Mouse (Mus musculus) embryonic facial prominence, embryonic 11.5 days (tissue): ENCODE results near the gene Tnnt3. TPM values are rescaled to one million over a fixed set of nuclear protein-coding genes. Genes with fewer than 3 reads are reported as not detected.

Source experiments
- ATAC-seq: fragments of 200-750 bp; cut with Nextera tagmentation; replicated peaks from 2 replicates; pipeline ENCODE4 v1.8.0; 2017; ENCODE audit warnings: low read depth; ENCODE audit not compliant: insufficient number of reproducible peaks, low FRiP score, low TSS enrichment
- DNase-seq: peaks from one replicate; pipeline ENCODE4 v3.0.0-alpha.2; 2015; ENCODE audit warnings: low spot score
- H3K27ac ChIP-seq: fragments of 300-500 bp; sonication (generic); replicated peaks from 2 replicates; pipeline ENCODE4 v1.5.1; 2014; ENCODE audit warnings: mild to moderate bottlenecking, low read depth, low read length, control low read depth
- H3K27me3 ChIP-seq: fragments of 300-500 bp; sonication (generic); 2 replicates; pipeline ENCODE4 v1.6.1; 2014; ENCODE audit warnings: mild to moderate bottlenecking, low read length, moderate library complexity, mixed read lengths; ENCODE audit not compliant: control insufficient read depth, insufficient read depth
- H3K36me3 ChIP-seq: fragments of 300-500 bp; sonication (generic); replicated peaks from 2 replicates; pipeline ENCODE4 v1.6.1; 2014; ENCODE audit warnings: low read depth, mild to moderate bottlenecking, low read length, moderate library complexity, mixed read lengths; ENCODE audit not compliant: control insufficient read depth, insufficient read depth
- H3K4me1 ChIP-seq: fragments of 300-500 bp; sonication (generic); 2 replicates; pipeline ENCODE4 v1.6.1; 2014; ENCODE audit warnings: low read length, mixed read lengths; ENCODE audit not compliant: control insufficient read depth, insufficient read depth
- H3K4me2 ChIP-seq: fragments of 300-500 bp; sonication (generic); 2 replicates; pipeline ENCODE4 v1.6.1; 2014; ENCODE audit warnings: low read depth, mild to moderate bottlenecking, control low read depth, low read length, moderate library complexity
- H3K4me3 ChIP-seq: fragments of 300-500 bp; sonication (generic); 2 replicates; pipeline ENCODE4 v1.5.1; 2014; ENCODE audit warnings: low read depth, low read length, control low read depth
- H3K9ac ChIP-seq: fragments of 300-500 bp; sonication (generic); replicated peaks from 2 replicates; pipeline ENCODE4 v1.6.1; 2014; ENCODE audit warnings: mild to moderate bottlenecking, control low read depth, low read length
- H3K9me3 ChIP-seq: fragments of 300-500 bp; sonication (generic); replicated peaks from 2 replicates; pipeline ENCODE4 v1.6.1; 2016; ENCODE audit warnings: mild to moderate bottlenecking, low read length, inconsistent platforms, mixed read lengths; ENCODE audit not compliant: control insufficient read depth
- WGBS: fragments of 180-500 bp; shearing (Covaris S2); extraction: QIAGEN DNeasy Blood & Tissue Kit; methylation state at CpG from one replicate; pipeline ENCODE4 v1.1.7; 2014; 5-methylcytosine and 5-hydroxymethylcytosine counted together
- polyA plus RNA-seq: library from polyadenylated mRNA; unstranded; fragments of >200 nt; fragmentation: Nextera tagmentation; extraction: Ambion mirVana; gene quantifications from 2 replicates; pipeline ENCODE4 v1.2.1, GENCODE M21; 2014

Tnnt3 gene
- polyA plus RNA-seq, 1 experiment from 2014 or later: 2.8 TPM

DNA sequence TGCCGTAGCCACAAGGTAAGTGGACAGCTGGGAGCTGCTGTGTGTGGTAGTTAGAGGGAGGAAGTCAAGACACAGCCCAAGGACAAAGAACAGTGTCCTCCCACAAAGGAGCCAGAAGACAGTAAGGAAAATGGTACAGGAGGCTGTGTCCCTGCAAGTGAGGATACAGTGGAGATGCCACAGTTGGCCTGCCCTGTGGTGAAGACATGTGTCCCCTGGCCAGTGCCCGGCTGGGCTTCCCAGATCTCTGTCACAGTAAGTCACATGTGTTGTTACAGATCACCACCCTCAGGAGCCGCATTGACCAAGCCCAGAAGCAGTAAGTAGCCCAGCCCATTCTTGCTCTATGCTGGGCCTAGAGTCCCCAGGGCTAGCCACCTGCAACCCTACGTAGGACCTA lies 15.4 kb downstream of the Tnnt3 start:
- H3K4me3 ChIP-seq: no peak overlapping the region
- DNase-seq (no peak), ATAC-seq (no peak)
- H3K4me2 ChIP-seq: no peak overlapping the region
- H3K4me1 ChIP-seq: peaks cover 21% of the 10 kb centered on the region
- no peaks in the 10 kb centered on the region for H3K9me3 ChIP-seq
- H3K36me3 ChIP-seq: no peaks in the 10 kb centered on the region
- H3K27ac ChIP-seq: no peak overlapping the region
- H3K27me3 ChIP-seq: no peaks in the 10 kb centered on the region
- no peak overlapping the region for H3K9ac ChIP-seq
- WGBS: 77% methylated on average over 4 of the region's 4 CpGs

DNA sequence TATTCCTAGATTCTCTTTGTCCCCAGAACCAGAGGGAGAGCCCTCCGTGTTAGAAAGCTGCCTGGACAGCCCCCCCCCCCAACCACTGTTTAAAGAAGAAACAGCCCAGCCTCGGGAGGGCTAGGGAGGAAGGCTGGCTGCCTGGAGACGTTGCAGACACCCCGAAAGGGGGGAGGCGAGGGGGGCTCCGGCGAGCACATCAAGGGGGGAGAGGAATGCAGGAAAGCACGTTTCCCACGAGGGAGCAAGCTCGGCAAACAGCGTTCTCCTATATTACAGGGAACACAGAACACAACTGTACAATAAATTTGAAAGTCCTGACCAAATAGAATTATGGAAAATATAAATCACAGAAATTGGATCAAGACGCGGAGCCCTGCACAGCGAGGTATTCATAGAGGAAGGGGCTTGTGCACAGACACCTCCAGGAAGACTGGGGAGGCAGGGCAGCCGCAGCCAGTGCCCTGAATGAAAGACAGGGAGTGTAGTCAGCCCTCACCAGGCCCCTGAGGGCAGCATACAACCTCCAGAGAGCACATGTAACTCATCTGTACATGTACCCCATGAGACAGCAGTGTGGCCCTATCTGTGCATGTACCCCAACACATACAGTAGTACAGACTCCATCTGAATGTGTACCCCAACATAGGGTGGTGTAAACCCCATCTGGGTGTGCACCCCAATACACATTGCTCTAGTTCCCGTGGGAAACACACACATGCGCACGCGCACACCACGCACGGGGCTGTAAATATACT lies 17.8 kb downstream of the Tnnt3 start:
- Histone ChIP-seq H3K4me3 (0 out of 2 replicates have a peak overlapping the region, but pooled peaks have one; percentile 1), H3K36me3 (no peaks in the 10 kb centered on the region), H3K27me3 (no peaks in the 10 kb centered on the region), H3K4me2 (peak overlapping the region; percentile 23; the same call in 1 of the 2 replicates), H3K27ac (peak overlapping the region; percentile 84), H3K4me1 (peaks cover 13% of the 10 kb centered on the region), H3K9me3 (no peaks in the 10 kb centered on the region), H3K9ac (peak overlapping the region; percentile 53)
- peak; percentile 72 for DNase-seq
- 38% methylated on average over 21 of the region's 21 CpGs for WGBS
- ATAC-seq: peak; percentile 68

GRCm38 (mm10) chr7:142517531-142517930 lies 18.9 kb downstream of the Tnnt3 start:
- Histone ChIP-seq H3K9ac (no peak overlapping the region), H3K27me3 (no peaks in the 10 kb centered on the region), H3K4me1 (peaks cover 13% of the 10 kb centered on the region), H3K27ac (no peak overlapping the region), H3K9me3 (no peaks in the 10 kb centered on the region), H3K4me3 (no peak overlapping the region), H3K4me2 (no peak overlapping the region), H3K36me3 (no peaks in the 10 kb centered on the region)
- ATAC-seq (no peak), DNase-seq (no peak)
- WGBS: 86% methylated on average over 3 of the region's 3 CpGs

- no peak for DNase-seq
- H3K27me3 ChIP-seq: no peaks in the 10 kb centered on the region
- H3K27ac ChIP-seq: no peak overlapping the region
- no peak overlapping the region for H3K4me2 ChIP-seq
- no peak overlapping the region for H3K4me3 ChIP-seq
- no peak for ATAC-seq
- peaks cover 16% of the 10 kb centered on the region for H3K4me1 ChIP-seq
- no peaks in the 10 kb centered on the region for H3K36me3 ChIP-seq
- H3K9me3 ChIP-seq: no peaks in the 10 kb centered on the region
- H3K9ac ChIP-seq: no peak overlapping the region
- 89% methylated on average over 4 of the region's 4 CpGs for WGBS
These were observed 21.7 kb downstream of the Tnnt3 start for GRCm38 (mm10) chr7:142520331-142520730.

DNA sequence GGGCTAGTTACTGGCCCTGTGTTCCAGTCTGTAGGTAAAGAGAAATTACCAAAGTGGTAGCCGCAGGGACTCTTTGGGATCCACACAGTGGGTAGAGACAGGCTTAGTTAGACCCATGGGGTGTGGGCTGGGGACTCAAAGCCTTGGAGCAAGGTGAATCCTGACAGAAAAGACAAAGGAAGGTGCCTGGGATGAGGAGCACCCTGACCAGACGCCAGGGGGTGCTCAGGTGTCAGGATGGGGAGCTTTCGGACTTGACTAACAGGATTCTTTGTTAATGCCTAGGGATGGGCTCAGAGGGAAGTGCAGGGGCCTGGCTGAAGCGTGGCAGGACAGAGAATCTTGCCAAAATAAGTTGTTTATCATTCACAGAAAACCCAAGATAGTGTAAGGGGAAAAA lies 23.7 kb downstream of the Tnnt3 start:
- peak; percentile 70 for DNase-seq
- Histone ChIP-seq H3K4me1 (peaks cover 7% of the 10 kb centered on the region; the same call in 1 of the 2 replicates), H3K9ac (no peak overlapping the region), H3K27ac (peak overlapping the region; percentile 54), H3K9me3 (no peaks in the 10 kb centered on the region), H3K36me3 (no peaks in the 10 kb centered on the region), H3K4me2 (no peak overlapping the region; the same call in 1 of the 2 replicates), H3K27me3 (no peaks in the 10 kb centered on the region), H3K4me3 (no peak overlapping the region)
- 0 out of 2 replicates have a peak, but pooled peaks have one; percentile 39 for ATAC-seq
- 21% methylated on average over 4 of the region's 4 CpGs for WGBS

GRCm38 (mm10) chr7:142523200-142523990 lies 24.8 kb downstream of the Tnnt3 start:
- peaks cover 7% of the 10 kb centered on the region; the same call in 1 of the 2 replicates for H3K4me1 ChIP-seq
- no peak for ATAC-seq
- H3K27ac ChIP-seq: peak overlapping the region; percentile 54; the same call in 1 of the 2 replicates
- H3K36me3 ChIP-seq: no peaks in the 10 kb centered on the region
- H3K9ac ChIP-seq: peak overlapping the region; percentile 10; the same call in 1 of the 2 replicates
- DNase-seq: no peak
- H3K9me3 ChIP-seq: no peaks in the 10 kb centered on the region
- no peaks in the 10 kb centered on the region for H3K27me3 ChIP-seq
- 25% methylated on average over 17 of the region's 17 CpGs for WGBS
- H3K4me2 ChIP-seq: no peak overlapping the region
- H3K4me3 ChIP-seq: no peak overlapping the region

DNA sequence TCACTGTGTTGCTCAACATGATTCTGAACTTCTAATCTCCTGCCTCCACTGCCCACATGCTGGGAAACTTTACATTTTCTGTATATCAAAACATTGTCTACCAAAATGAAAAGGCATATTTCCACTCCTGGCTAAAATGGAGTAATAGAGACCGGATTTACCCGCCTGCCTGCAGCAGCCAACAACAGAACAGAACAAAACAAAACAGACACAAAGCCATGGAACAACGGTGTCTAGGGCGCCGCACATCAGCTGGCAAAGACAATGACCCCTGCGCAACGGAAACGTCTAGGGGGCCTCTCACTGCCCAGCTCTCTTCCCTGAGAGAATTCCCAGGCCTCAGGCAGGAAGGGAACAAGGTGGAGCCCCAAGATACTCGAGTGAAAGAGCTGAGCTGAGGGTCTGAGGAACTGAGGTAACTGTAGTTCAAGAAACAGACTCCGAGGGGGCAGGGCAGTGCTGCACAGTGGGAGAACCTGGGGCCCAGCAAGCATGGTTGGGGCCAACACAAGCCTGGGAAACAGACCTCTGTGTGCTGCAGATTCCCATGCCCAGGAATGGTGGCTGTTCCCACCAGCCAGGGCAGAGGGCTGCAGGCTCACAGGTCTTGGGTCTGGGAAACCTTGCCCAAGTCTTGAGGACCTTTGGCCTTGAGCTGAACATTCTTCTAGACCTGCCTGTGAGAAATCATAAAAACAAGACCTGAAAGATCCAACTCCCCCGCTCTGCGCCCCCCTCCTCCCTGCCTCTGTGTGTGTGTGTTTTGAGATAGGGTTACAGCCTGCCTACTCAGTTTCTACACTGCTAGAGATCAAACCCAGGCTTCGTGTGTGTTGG lies 26.9 kb downstream of the Tnnt3 start:
- Histone ChIP-seq H3K4me3 (no peak overlapping the region), H3K4me1 (peaks cover 7% of the 10 kb centered on the region; the same call in 1 of the 2 replicates)

More for the DNA sequence above, 26.9 kb downstream of the Tnnt3 start:
- WGBS: 24% methylated on average over 13 of the region's 13 CpGs
- Histone ChIP-seq H3K4me2 (no peak overlapping the region), H3K27ac (peak overlapping the region; percentile 80), H3K27me3 (no peaks in the 10 kb centered on the region; the same call in 1 of the 2 replicates), H3K9me3 (no peaks in the 10 kb centered on the region), H3K36me3 (no peaks in the 10 kb centered on the region), H3K9ac (peak overlapping the region; percentile 22)
- ATAC-seq (peak; percentile 69), DNase-seq (peak; percentile 71)
